Mouse (Mus musculus): ENCODE data around the gene Dennd4a. TPM values are rescaled to one million over a fixed set of nuclear protein-coding genes. Genes with fewer than 3 reads are reported as not detected.

Dennd4a gene
- polyA plus RNA-seq, 1 experiment from 2014 or later: 3.9 TPM

DNA sequence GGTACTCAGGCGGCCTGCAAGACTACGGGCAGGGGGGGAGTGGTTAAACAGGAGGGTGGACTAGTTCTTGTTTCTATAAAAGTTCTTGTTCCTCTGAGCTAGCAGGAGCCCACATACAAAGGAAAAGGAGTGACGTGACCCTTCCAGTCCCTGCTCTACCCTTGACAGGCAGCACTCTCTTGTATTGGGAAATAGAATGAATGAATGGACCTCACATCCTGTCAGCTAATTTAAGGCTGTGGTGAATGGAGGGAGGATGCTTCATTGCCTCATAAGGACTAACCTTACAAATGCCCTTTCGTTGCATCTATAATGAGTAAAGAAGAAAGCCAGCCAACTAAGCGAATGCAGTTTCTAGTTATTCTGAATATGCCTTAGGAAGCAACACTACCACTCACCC lies 114.6 kb downstream of the Dennd4a start:
- H3K9me3 ChIP-seq (ENCODE audit: control insufficient read depth, low read length): no peaks in the 10 kb centered on the region
- H3K4me1 ChIP-seq (ENCODE audit: control insufficient read depth, insufficient read depth, low read length): no peaks in the 10 kb centered on the region
- no peak for ATAC-seq

DNA sequence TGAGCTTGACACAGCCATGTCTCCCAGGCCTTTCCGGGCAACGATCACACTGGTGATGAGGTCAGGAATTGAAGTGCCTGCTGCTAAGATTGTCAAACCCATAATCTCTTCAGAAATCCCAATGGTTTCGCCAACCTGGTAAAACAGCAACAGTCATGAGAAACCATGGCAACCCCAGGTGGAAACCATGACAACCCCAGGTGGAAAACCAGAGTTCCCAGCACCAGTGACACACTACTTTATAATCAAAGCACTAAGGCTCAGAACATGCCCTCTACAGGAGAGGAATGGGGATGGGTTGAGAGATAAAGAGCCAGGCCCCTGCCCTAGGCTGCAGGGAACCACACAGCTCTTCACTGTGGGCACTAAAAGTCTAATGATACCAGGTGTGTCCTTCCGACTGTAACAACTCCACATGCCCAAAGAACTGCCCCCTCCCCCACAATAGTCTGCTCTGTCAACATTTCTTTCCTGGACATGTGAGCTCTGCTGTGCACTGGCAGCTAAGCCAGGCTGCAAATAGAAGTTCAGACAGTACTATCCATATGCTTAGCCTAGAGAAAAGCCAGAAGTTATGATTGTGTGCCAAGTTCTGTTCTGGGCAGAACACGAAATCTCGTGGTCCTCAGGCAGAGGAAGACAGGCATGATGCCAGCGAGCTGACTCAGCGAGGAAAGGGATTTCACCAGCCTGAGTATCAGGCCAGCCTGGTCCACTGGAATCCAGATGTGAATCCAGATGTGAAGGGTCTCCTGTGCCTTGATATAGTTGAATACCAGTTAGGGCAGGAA lies 115.3 kb downstream of the Dennd4a start:
- Histone ChIP-seq H3K9me3 (ENCODE audit: control insufficient read depth, low read length) (no peaks in the 10 kb centered on the region), H3K27me3 (replicated peaks; ENCODE audit: control insufficient read depth, insufficient read depth, low read length) (no peaks in the 10 kb centered on the region), H3K4me1 (ENCODE audit: control insufficient read depth, insufficient read depth, low read length) (no peaks in the 10 kb centered on the region), H3K9ac (ENCODE audit: low read depth, low read length) (no peak overlapping the region), H3K4me2 (ENCODE audit: low read depth, low read length) (no peak overlapping the region), H3K36me3 (ENCODE audit: control insufficient read depth, insufficient read depth, low read length) (no peaks in the 10 kb centered on the region), H3K4me3 (ENCODE audit: low read length) (no peak overlapping the region), H3K27ac (ENCODE audit: low read length) (peak overlapping the region; percentile 18; the same call in 1 of the 2 replicates)
- 62% methylated on average over 8 of the region's 8 CpGs for WGBS
- ATAC-seq: peak; percentile 44; the same call in 1 of the 2 replicates

More for the DNA sequence above, 114.6 kb downstream of the Dennd4a start:
- H3K27ac ChIP-seq (ENCODE audit: low read length): no peak overlapping the region
- 83% methylated on average over 5 of the region's 5 CpGs for WGBS
- no peak overlapping the region for H3K4me3 ChIP-seq (ENCODE audit: low read length)
- no peak overlapping the region for H3K4me2 ChIP-seq (ENCODE audit: low read depth, low read length)
- H3K9ac ChIP-seq (ENCODE audit: low read depth, low read length): no peak overlapping the region
- H3K36me3 ChIP-seq (ENCODE audit: control insufficient read depth, insufficient read depth, low read length): no peaks in the 10 kb centered on the region
- H3K27me3 ChIP-seq (replicated peaks; ENCODE audit: control insufficient read depth, insufficient read depth, low read length): no peaks in the 10 kb centered on the region

DNA sequence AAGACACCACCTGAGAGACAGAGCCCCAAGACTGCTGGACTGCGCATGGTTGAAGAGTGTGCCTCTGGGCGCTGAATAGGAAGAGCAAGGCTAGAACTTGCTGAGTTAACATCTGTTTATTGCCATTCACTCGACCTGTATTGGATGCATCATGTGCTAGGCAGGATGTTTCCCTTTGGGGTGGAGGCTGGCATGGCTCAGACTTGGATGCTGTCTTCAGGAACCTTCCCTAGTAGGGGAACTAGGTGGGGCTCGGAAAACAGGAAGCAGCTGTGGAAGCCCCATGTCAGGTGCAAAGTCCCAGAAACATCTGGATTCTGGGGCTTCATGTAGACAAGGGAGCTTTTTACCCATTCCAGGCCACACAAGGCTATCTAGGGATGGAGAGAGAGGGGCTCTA lies 119.1 kb downstream of the Dennd4a start:
- no peak overlapping the region for H3K4me2 ChIP-seq (ENCODE audit: low read depth, low read length)
- no peak overlapping the region for H3K4me3 ChIP-seq (ENCODE audit: low read length)
- no peaks in the 10 kb centered on the region for H3K9me3 ChIP-seq (ENCODE audit: control insufficient read depth, low read length)
- WGBS: 74% methylated on average over 4 of the region's 4 CpGs
- H3K36me3 ChIP-seq (ENCODE audit: control insufficient read depth, insufficient read depth, low read length): no peaks in the 10 kb centered on the region
- H3K4me1 ChIP-seq (ENCODE audit: control insufficient read depth, insufficient read depth, low read length): peaks cover 7% of the 10 kb centered on the region; the same call in 1 of the 2 replicates
- no peak overlapping the region for H3K27ac ChIP-seq (ENCODE audit: low read length)
- H3K9ac ChIP-seq (ENCODE audit: low read depth, low read length): no peak overlapping the region
- no peak for ATAC-seq
- no peaks in the 10 kb centered on the region for H3K27me3 ChIP-seq (replicated peaks; ENCODE audit: control insufficient read depth, insufficient read depth, low read length)

DNA sequence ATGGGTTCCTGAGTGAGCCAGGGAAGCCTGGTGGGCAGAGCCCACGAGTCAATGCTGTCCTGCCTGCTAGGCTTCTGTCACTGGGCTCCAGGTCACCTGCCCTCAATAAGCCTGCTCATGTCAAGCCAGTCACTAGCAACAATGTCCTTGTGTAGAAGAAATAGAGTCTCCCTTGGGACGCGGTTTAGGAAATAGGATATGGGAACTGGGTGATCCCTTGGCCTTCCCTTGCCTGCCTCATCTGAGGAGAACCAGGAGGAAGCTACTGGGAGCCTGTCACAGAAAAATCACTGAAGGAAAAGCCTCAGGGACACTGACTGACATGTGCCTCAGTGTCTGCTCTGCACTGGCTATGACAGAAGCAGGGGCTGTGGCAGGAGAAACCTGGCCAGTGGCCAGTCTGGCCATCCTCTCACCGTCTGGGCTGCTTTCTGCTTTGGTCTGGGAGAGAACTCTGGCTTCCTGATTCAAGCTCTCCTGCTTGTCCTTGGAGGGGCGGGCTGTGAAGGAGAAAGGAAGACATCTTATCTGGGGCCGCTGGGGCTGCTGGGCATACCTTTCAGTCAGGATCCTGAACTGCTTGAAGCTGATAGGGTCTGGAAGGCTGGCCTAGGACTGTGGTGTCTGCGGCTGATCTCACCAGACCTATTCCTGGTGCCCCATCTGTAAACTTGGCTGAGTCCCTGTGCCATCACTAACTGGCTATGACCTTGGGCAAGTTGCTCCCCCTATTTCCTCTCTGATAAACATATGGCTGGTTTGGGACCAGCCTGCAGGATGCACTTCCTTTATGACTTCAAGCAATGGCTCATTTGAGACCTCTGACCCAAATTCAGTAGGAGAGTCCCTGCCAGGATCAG lies 120.8 kb downstream of the Dennd4a start:
- 70% methylated on average over 7 of the region's 7 CpGs for WGBS
- H3K4me3 ChIP-seq (ENCODE audit: low read length): no peak overlapping the region
- ATAC-seq: no peak
- 0 out of 2 replicates have a peak overlapping the region, but pooled peaks have one; percentile 4 for H3K27ac ChIP-seq (ENCODE audit: low read length)
- H3K4me1 ChIP-seq (ENCODE audit: control insufficient read depth, insufficient read depth, low read length): peaks cover 7% of the 10 kb centered on the region; the same call in 1 of the 2 replicates
- no peaks in the 10 kb centered on the region for H3K27me3 ChIP-seq (replicated peaks; ENCODE audit: control insufficient read depth, insufficient read depth, low read length)
- no peaks in the 10 kb centered on the region for H3K9me3 ChIP-seq (ENCODE audit: control insufficient read depth, low read length)
- no peak overlapping the region for H3K9ac ChIP-seq (ENCODE audit: low read depth, low read length)
- no peak overlapping the region for H3K4me2 ChIP-seq (ENCODE audit: low read depth, low read length)
- no peaks in the 10 kb centered on the region for H3K36me3 ChIP-seq (ENCODE audit: control insufficient read depth, insufficient read depth, low read length)

DNA sequence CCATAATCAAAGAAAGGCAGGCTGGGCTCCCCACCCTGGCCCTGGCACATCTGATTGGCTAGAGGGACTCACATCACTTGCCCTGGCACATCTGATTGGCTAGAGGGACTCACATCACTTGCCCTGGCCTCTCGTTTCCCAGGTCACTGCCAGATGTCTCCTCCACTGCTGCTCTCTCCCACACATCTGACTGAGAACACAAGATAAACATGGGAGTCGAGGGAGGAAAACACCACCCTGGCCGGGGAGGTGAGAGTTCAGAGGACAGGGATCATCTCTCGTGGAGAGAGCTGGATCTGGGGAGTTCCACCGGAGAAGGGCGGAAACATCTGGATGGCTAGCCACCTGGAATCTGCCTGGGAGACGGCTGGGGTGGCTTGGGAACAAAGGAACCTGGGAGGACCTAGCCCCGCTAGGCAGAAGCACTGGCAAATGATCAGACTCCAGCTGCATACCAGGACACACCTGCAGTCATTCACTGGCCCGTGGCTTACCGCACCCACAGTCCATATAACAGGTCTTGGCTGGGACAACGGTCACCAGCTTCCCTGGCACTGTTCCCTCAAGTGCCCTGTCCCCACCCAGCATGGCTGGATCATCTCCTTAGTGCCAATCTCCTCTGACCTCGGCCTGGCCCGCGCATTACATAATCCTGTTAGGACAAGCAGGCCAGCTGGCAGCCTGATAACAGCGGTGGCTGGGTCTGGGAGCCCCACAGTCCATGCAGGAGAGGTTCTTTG lies 123.0 kb downstream of the Dennd4a start:
- WGBS: 33% methylated on average over 15 of the region's 15 CpGs
- Histone ChIP-seq H3K27ac (ENCODE audit: low read length) (no peak overlapping the region), H3K4me2 (ENCODE audit: low read depth, low read length) (no peak overlapping the region), H3K9me3 (ENCODE audit: control insufficient read depth, low read length) (no peaks in the 10 kb centered on the region), H3K4me3 (ENCODE audit: low read length) (no peak overlapping the region), H3K4me1 (ENCODE audit: control insufficient read depth, insufficient read depth, low read length) (peaks cover 7% of the 10 kb centered on the region; the same call in 1 of the 2 replicates), H3K27me3 (replicated peaks; ENCODE audit: control insufficient read depth, insufficient read depth, low read length) (no peaks in the 10 kb centered on the region), H3K36me3 (ENCODE audit: control insufficient read depth, insufficient read depth, low read length) (no peaks in the 10 kb centered on the region), H3K9ac (ENCODE audit: low read depth, low read length) (no peak overlapping the region)
- peak; percentile 49 for ATAC-seq

DNA sequence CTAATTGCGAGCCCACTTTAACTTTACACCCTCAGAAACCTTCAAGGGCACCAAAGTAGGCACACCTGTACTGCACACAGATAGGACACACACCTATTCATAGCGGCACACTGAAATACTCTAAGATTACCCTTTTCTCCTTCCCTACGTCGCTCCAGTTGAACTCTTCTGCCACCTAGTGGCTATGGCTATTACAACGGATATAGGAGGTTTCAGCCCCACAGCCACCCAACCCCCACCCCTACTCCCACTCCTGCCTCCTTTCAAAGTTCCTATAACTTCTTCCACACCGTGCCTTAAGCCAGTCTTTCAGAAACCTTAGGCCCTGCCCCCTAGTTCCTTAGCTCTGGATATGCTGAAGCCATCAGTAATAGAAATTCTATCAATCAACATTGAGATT lies 125.4 kb downstream of the Dennd4a start:
- Histone ChIP-seq H3K4me1 (ENCODE audit: control insufficient read depth, insufficient read depth, low read length) (peaks cover 7% of the 10 kb centered on the region; the same call in 1 of the 2 replicates), H3K9ac (ENCODE audit: low read depth, low read length) (no peak overlapping the region), H3K4me2 (ENCODE audit: low read depth, low read length) (no peak overlapping the region), H3K9me3 (ENCODE audit: control insufficient read depth, low read length) (no peaks in the 10 kb centered on the region), H3K27me3 (replicated peaks; ENCODE audit: control insufficient read depth, insufficient read depth, low read length) (no peaks in the 10 kb centered on the region), H3K27ac (ENCODE audit: low read length) (no peak overlapping the region), H3K4me3 (ENCODE audit: low read length) (no peak overlapping the region), H3K36me3 (ENCODE audit: control insufficient read depth, insufficient read depth, low read length) (no peaks in the 10 kb centered on the region)
- WGBS: 10% methylated on average over 6 of the region's 6 CpGs
- peak; percentile 35; the same call in 1 of the 2 replicates for ATAC-seq

DNA sequence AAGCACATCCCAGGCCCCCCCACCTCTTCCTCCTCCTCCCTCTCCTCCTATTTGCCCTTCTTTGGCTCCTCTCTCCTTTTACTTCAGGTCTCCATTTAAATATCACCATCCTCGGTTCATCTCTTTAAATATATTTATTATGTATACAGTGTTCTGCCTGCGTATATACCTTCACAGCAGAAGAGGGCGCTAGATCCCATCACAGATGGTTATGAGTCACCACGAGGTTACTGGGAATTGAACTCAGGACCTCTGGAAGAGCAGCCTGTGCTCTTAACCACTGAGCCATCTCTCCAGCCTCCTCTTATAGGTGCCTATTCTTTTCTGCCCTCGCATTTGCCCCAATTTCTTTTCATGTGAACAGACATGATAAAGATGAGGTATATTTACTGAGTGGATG lies 126.4 kb downstream of the Dennd4a start:
- no peak overlapping the region for H3K4me2 ChIP-seq (ENCODE audit: low read depth, low read length)
- H3K9me3 ChIP-seq (ENCODE audit: control insufficient read depth, low read length): no peaks in the 10 kb centered on the region
- no peak overlapping the region for H3K9ac ChIP-seq (ENCODE audit: low read depth, low read length)
- no peaks in the 10 kb centered on the region for H3K36me3 ChIP-seq (ENCODE audit: control insufficient read depth, insufficient read depth, low read length)
- no peak overlapping the region for H3K4me3 ChIP-seq (ENCODE audit: low read length)
- WGBS: 61% methylated on average over 5 of the region's 5 CpGs
- peaks cover 7% of the 10 kb centered on the region; the same call in 1 of the 2 replicates for H3K4me1 ChIP-seq (ENCODE audit: control insufficient read depth, insufficient read depth, low read length)
- ATAC-seq: no peak
- no peaks in the 10 kb centered on the region for H3K27me3 ChIP-seq (replicated peaks; ENCODE audit: control insufficient read depth, insufficient read depth, low read length)
- no peak overlapping the region for H3K27ac ChIP-seq (ENCODE audit: low read length)

DNA sequence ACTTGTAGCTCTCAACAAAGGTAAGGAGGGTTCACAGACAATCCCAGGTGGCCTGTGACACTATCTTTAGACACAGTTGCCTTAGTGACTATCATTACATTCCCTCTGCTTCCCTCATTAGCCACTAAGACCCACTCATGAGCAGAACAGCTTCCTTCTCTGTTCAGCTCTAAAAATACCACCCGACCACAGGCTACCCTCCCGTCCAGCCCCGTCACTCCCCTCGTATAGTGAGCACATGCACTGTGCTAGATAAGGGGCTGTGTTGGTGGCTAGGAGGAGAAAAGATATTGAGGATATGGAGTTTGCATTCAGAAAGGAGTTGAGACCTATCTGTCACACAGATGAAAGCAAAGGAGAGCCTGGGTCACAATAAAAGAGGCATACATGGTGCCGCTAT lies 127.4 kb downstream of the Dennd4a start:
- H3K36me3 ChIP-seq (ENCODE audit: control insufficient read depth, insufficient read depth, low read length): no peaks in the 10 kb centered on the region
- H3K9me3 ChIP-seq (ENCODE audit: control insufficient read depth, low read length): no peaks in the 10 kb centered on the region
- H3K27me3 ChIP-seq (replicated peaks; ENCODE audit: control insufficient read depth, insufficient read depth, low read length): no peaks in the 10 kb centered on the region
- H3K4me3 ChIP-seq (ENCODE audit: low read length): no peak overlapping the region
- H3K4me1 ChIP-seq (ENCODE audit: control insufficient read depth, insufficient read depth, low read length): peaks cover 7% of the 10 kb centered on the region; the same call in 1 of the 2 replicates
- WGBS: 77% methylated on average over 5 of the region's 5 CpGs
- H3K27ac ChIP-seq (ENCODE audit: low read length): no peak overlapping the region
- no peak for ATAC-seq
- no peak overlapping the region for H3K9ac ChIP-seq (ENCODE audit: low read depth, low read length)
- no peak overlapping the region for H3K4me2 ChIP-seq (ENCODE audit: low read depth, low read length)

DNA sequence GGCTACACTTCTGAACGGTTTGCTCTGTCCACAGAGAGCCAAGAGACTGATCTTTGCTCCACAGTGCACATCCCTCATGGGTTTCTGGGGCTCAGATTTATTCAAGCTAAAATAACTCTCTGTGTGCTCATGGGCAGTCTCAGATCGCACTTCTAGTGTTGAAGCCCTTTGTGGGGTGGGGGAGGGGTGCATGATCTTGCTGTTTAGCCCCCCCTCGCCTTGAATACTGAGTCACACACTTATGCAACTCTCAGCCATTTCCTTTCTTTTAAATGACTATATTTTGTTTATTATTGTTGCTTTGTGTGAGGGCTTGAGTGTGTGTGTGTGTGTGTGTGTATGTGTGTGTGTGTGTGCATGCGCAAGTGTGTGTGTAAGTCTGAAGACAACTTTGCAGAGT lies 128.1 kb downstream of the Dennd4a start:
- Histone ChIP-seq H3K27me3 (replicated peaks; ENCODE audit: control insufficient read depth, insufficient read depth, low read length) (no peaks in the 10 kb centered on the region), H3K4me1 (ENCODE audit: control insufficient read depth, insufficient read depth, low read length) (peaks cover 3% of the 10 kb centered on the region; the same call in 1 of the 2 replicates), H3K4me2 (ENCODE audit: low read depth, low read length) (no peak overlapping the region), H3K27ac (ENCODE audit: low read length) (no peak overlapping the region), H3K9ac (ENCODE audit: low read depth, low read length) (no peak overlapping the region), H3K4me3 (ENCODE audit: low read length) (no peak overlapping the region), H3K36me3 (ENCODE audit: control insufficient read depth, insufficient read depth, low read length) (no peaks in the 10 kb centered on the region), H3K9me3 (ENCODE audit: control insufficient read depth, low read length) (no peaks in the 10 kb centered on the region)
- ATAC-seq: no peak
- 52% methylated on average over 4 of the region's 4 CpGs for WGBS

All from intestine, embryonic 16.5 days (tissue).